Mouse (Mus musculus): ENCODE results near the gene Ptgis.

The Ptgis gene

DNA sequence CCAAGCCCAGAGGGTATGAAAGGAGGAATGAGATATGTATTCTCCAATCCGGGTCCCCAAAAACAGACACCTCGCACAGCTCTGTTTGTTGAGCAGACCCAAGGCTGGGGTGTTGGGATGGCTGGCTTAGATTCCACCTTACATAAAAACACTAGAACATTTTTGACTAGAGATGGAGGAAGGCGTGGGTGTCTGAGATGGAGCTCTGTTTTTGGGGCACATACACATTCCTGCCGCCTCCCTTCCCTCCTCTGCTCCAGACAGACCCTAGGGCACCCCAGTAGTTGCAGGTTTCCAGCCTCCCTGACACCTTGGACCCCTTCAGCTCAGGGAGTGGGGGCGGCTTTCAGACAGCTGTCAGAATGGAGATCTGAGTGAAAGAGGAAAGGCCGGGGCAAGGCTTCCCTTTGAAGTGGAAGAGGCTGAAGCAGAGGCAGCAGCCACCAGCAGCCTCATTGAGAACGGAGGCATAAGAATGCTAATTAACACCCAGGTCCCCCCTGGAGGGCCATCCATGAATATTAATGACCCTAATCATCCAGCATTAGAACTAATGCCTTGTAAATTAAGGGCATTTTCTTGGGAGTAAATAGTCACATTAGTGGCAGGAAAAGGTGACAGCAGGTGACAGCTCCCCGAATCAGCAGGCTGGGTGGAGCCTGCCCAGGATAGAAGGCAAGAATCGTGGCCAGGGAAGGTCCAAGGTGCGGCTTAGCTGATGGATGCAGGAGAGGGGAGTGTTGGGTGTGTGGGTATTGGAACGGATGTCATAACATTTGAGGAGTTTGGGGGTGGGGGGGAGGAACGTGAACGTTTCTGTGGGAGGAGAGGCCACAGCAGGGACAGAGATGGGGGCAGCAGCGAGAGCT is 95.7 kb downstream of the Ptgis start:
- no peak for DNase-seq

DNA sequence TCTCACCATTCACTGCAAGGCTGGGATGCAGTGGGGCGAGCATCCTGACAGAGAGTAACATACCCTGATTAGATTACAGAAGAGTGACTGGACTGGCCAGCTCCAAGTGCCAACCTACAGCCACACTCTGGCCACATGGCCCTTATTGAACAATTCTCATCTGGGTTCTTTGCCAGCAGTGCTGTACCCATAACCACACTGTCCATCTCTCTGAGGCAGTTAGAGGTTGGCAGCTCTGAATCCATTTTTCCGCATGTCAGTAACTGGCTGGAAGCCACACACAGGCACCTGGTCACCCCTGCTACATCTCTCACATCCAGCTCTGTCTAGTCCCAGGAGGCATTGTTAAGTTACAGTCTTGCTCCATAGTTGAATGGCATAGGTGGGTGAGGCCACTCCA is 96.5 kb downstream of the Ptgis start:
- DNase-seq, result no peak

GRCm38 (mm10) chr2:167142282-167142681 is 98.1 kb downstream of the Ptgis start:
- DNase-seq, result no peak

DNA sequence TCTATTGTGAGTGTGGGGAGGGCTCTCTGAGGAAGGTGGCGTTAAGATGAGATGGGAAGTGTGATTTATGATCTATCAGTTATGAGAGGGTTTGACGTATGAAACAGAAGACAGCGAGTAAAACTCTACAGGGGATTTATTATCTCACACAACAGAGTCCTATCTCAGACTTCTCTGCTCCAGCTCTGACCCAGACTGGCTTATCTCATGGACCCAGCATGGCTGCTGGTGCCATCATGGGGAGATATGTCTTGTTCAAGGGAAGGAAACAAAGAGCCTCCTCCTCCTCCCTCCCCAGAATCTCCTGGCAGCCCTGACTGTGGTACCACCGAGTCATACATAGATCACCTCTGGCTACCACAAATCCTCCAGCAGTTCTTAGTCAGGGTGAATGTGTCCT is 98.6 kb downstream of the Ptgis start:
- no peak for DNase-seq
